Mouse (Mus musculus): ENCODE data around the gene A630001G21Rik.

The A630001G21Rik gene

GRCm38 (mm10) chr1:85732581-85732980 is 45.9 kb downstream of the A630001G21Rik start:
- DNase-seq: no peak

GRCm38 (mm10) chr1:85730471-85730870 is 48.0 kb downstream of the A630001G21Rik start:
- no peak for DNase-seq

GRCm38 (mm10) chr1:85720220-85720893 is 58.1 kb downstream of the A630001G21Rik start:
- DNase-seq: no peak

- DNase-seq: no peak
Observed at GRCm38 (mm10) chr1:85719049-85719448, 59.4 kb downstream of the A630001G21Rik start.

GRCm38 (mm10) chr1:85716447-85717027 is 61.9 kb downstream of the A630001G21Rik start:
- DNase-seq: no peak

GRCm38 (mm10) chr1:85714501-85714900 is 63.9 kb downstream of the A630001G21Rik start:
- no peak for DNase-seq

- DNase-seq: no peak
Observed at GRCm38 (mm10) chr1:85706754-85707153, 71.7 kb downstream of the A630001G21Rik start.

- DNase-seq: no peak
Observed at GRCm38 (mm10) chr1:85705552-85705951, 72.9 kb downstream of the A630001G21Rik start.

GRCm38 (mm10) chr1:85703245-85704186 is 74.9 kb downstream of the A630001G21Rik start:
- peak; percentile 92 for DNase-seq

GRCm38 (mm10) chr1:85702531-85702930 is 75.9 kb downstream of the A630001G21Rik start:
- DNase-seq: no peak

- no peak for DNase-seq
Observed at GRCm38 (mm10) chr1:85697721-85698493, 80.5 kb downstream of the A630001G21Rik start.

- no peak for DNase-seq
Observed at GRCm38 (mm10) chr1:85695646-85696045, 82.8 kb downstream of the A630001G21Rik start.

- no peak for DNase-seq
Observed at GRCm38 (mm10) chr1:85693280-85693679, 85.2 kb downstream of the A630001G21Rik start.

GRCm38 (mm10) chr1:85692281-85692680 is 86.2 kb downstream of the A630001G21Rik start:
- no peak for DNase-seq

- DNase-seq: no peak
Observed at GRCm38 (mm10) chr1:85690544-85690943, 87.9 kb downstream of the A630001G21Rik start.

GRCm38 (mm10) chr1:85687346-85687745 is 91.1 kb downstream of the A630001G21Rik start:
- DNase-seq: no peak

- DNase-seq: no peak
Observed at GRCm38 (mm10) chr1:85686666-85687065, 91.8 kb downstream of the A630001G21Rik start.

- no peak for DNase-seq
Observed at GRCm38 (mm10) chr1:85680226-85680625, 98.2 kb downstream of the A630001G21Rik start.

Data from lung, postnatal 10 days (tissue).